Mouse (Mus musculus) G1E (cell line): ENCODE data around the gene Ldhd.

Experiments
- CTCF ChIP-seq: IDR thresholded peaks from 2 replicates; pipeline ENCODE4 v1.5.1; 2012; ENCODE audit warnings: low read depth, low read length, inconsistent platforms, mixed read lengths
- GATA1 ChIP-seq: IDR thresholded peaks from 2 replicates; pipeline ENCODE4 v1.6.1; 2012; ENCODE audit warnings: borderline replicate concordance, low read length, inconsistent platforms, mixed read lengths

DNA sequence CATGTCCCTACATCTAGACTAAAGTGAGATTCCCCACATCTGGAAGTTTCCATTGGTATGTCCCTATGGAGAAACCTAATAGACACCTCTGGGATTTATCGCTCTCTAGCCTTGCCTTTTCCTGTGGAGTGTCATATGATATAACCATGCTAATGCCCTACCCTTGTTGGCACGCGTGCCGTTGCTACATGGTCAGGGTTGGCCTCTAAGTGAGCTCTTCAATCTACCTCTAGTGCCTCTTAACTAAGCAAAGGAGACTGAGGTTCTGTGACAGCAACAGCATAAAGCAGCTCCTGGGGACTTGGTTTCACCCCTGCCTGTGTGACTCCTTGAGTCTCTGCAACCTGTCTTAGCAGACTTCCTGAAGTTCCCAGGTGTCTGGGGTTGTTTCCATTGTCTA lies 11.9 kb downstream of the Ldhd start:
- TF ChIP-seq CTCF: no peak
- TF ChIP-seq GATA1: no peak
